Mouse (Mus musculus) thymus, adult 2 months (tissue): ENCODE results near the gene Fbxl12. TPM values are rescaled to one million over a fixed set of nuclear protein-coding genes. Genes with fewer than 3 reads are reported as not detected.
A peak's percentile ranks its signal among the peaks of the same experiment; 100 is the strongest.

Experiments used
- DNase-seq: peaks from one replicate; pipeline ENCODE4 v3.0.0; 2021
- H3K27ac ChIP-seq: fragments of 200-500 bp; 2 replicates; pipeline ENCODE4 v1.5.1; 2012; ENCODE audit warnings: low read length, control low read depth; ENCODE audit not compliant: control insufficient read depth, insufficient read depth
- H3K27me3 ChIP-seq: fragments of 200-500 bp; 2 replicates; pipeline ENCODE4 v1.6.1; 2012; ENCODE audit warnings: mild to moderate bottlenecking, low read length, moderate library complexity, mixed read lengths; ENCODE audit not compliant: control insufficient read depth, insufficient read depth
- H3K36me3 ChIP-seq: fragments of 200-500 bp; 2 replicates; pipeline ENCODE4 v1.6.1; 2012; ENCODE audit warnings: mild to moderate bottlenecking, low read length, moderate library complexity; ENCODE audit not compliant: control insufficient read depth, insufficient read depth
- H3K4me1 ChIP-seq: fragments of 200-500 bp; replicated peaks from 2 replicates; pipeline ENCODE4 v1.6.1; 2012; ENCODE audit warnings: low read length; ENCODE audit not compliant: control insufficient read depth, insufficient read depth
- H3K4me3 ChIP-seq: fragments of 200-500 bp; 2 replicates; pipeline ENCODE4 v1.5.1; 2012; ENCODE audit warnings: mild to moderate bottlenecking, low read length, control low read depth, moderate library complexity; ENCODE audit not compliant: control insufficient read depth, insufficient read depth
- CTCF ChIP-seq: fragments of 200-500 bp; IDR thresholded peaks from 2 replicates; pipeline ENCODE4 v1.5.1; 2012; ENCODE audit warnings: mild to moderate bottlenecking, control low read depth, low read length, moderate library complexity, borderline replicate concordance; ENCODE audit not compliant: control insufficient read depth, poor library complexity, insufficient read depth; ENCODE audit errors: extremely low read depth
- POLR2A ChIP-seq: fragments of 200-500 bp; IDR thresholded peaks from 2 replicates; pipeline ENCODE4 v1.6.1; 2012; ENCODE audit warnings: mild to moderate bottlenecking, low read length, control low read depth, moderate library complexity; ENCODE audit not compliant: control insufficient read depth, poor library complexity, insufficient read depth; ENCODE audit errors: extremely low read depth
- WGBS: fragments of 180-500 bp; shearing (Covaris S2); methylation state at CpG from one replicate; pipeline ENCODE4 v1.1.7; 2018; 5-methylcytosine and 5-hydroxymethylcytosine counted together
- polyA plus RNA-seq: library from polyadenylated mRNA; depleted of rRNA; stranded (reverse); fragments of >200 nt; gene quantifications from 2 replicates; pipeline ENCODE4 v1.2.3, GENCODE M21; 2012

The Fbxl12 gene
- polyA plus RNA-seq, 1 experiment = 560 TPM

GRCm38 (mm10) chr9:20666510-20667034, 22.0 kb upstream of the Fbxl12 start:
- H3K4me3 ChIP-seq = no peak overlapping the region
- DNase-seq = peak; percentile 52
- TF ChIP-seq CTCF (no peak), POLR2A (no peak)
- H3K27ac ChIP-seq = no peak overlapping the region
- WGBS = 9% methylated on average over 7 of the region's 7 CpGs
- peaks cover 12% of the 10 kb centered on the region for H3K4me1 ChIP-seq
- H3K27me3 ChIP-seq = no peaks in the 10 kb centered on the region
- peaks cover 22% of the 10 kb centered on the region for H3K36me3 ChIP-seq

- no peak overlapping the region for H3K27ac ChIP-seq
- no peaks in the 10 kb centered on the region for H3K27me3 ChIP-seq
- DNase-seq = no peak
- H3K36me3 ChIP-seq = peaks cover 22% of the 10 kb centered on the region
- no peak for TF ChIP-seq CTCF
- H3K4me3 ChIP-seq = no peak overlapping the region
- H3K4me1 ChIP-seq = peaks cover 12% of the 10 kb centered on the region
- 76% methylated on average over 8 of the region's 8 CpGs for WGBS
These were observed 21.4 kb upstream of the Fbxl12 start for GRCm38 (mm10) chr9:20665925-20666324.

DNA sequence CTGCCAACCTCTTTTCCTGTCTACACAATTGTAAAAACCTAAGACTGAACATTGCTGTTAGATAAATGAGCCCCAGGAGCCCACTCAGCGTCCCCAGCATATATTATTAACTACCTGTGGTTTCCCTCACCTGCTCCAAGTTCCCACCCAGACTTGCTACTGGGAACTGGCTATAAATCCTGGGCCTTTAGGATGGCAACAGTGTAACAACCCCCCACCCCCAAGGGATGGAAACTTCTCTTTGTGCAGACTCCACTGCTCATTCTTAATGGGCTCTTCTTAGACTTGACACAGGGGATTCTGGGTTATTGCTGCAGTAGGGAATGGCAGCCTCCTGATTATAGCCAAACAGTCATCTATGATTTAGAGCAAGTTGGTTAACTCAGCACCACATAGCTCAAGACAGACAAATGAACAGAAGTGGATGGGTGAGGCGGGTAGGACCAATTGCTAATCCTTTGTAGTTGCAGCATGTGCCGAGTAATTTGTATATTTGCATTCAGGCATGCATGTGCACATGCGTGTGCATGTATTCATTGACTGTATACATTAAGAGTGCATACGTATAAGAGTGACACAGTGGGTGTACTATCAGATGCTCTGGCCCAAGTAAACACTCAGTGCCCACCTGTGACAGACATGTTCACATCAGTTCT, 20.5 kb upstream of the Fbxl12 start:
- no peak overlapping the region for H3K27ac ChIP-seq
- H3K36me3 ChIP-seq = peaks cover 23% of the 10 kb centered on the region
- H3K4me1 ChIP-seq = peaks cover 12% of the 10 kb centered on the region
- DNase-seq = no peak
- no peak for TF ChIP-seq POLR2A
- 94% methylated on average over 5 of the region's 5 CpGs for WGBS
- no peak overlapping the region for H3K4me3 ChIP-seq
- H3K27me3 ChIP-seq = no peaks in the 10 kb centered on the region

DNA sequence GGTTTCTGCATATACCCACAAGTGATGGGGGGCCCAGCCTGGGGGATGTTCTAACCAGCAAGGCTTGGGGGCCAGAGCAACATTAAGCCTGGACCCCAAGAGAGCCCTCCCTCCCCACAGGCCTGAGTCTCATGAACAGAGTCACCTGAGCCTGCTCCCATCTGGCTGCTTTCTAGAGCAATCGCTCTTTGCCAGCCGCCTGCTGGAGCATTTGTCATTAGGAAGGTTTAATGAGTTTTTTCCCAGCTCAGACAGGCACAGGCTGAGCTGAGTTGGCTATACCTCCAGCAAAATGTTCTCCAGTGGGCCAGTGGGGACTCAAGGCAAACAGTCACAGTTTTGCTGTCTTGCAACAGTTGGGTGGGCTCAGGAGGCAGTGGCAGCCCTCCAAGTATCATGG, 19.8 kb upstream of the Fbxl12 start:
- TF ChIP-seq CTCF = no peak
- peaks cover 12% of the 10 kb centered on the region for H3K4me1 ChIP-seq
- DNase-seq = no peak
- 100% methylated on average over 2 of the region's 2 CpGs for WGBS
- H3K27me3 ChIP-seq = no peaks in the 10 kb centered on the region
- H3K36me3 ChIP-seq = peaks cover 28% of the 10 kb centered on the region
- no peak overlapping the region for H3K27ac ChIP-seq
- no peak overlapping the region for H3K4me3 ChIP-seq

DNA sequence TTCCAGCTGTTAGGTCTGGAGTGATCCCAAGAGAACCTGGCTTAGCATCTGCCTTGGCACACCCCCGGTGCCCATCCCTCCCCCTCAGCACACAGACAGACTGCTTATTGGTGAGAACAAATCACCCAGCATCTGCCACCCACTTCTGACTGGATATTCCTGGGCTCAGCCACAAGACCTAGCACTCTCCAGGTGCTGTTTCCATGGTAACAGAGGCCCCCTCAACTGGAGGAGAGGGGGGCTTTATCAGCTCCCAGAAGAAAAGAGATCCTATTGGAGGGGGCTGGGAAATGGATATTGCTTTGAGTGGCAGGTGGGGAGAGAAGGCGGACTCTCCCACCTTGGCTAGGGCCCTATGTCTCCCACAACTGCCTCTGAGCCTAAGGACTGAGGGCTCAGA, 19.4 kb upstream of the Fbxl12 start:
- H3K4me1 ChIP-seq = peaks cover 12% of the 10 kb centered on the region
- H3K27me3 ChIP-seq = no peaks in the 10 kb centered on the region
- H3K36me3 ChIP-seq = peaks cover 28% of the 10 kb centered on the region
- DNase-seq = no peak
- H3K27ac ChIP-seq = no peak overlapping the region
- no peak overlapping the region for H3K4me3 ChIP-seq
- 100% methylated on average over 2 of the region's 2 CpGs for WGBS
- no peak for TF ChIP-seq POLR2A
- no peak for TF ChIP-seq CTCF

DNA sequence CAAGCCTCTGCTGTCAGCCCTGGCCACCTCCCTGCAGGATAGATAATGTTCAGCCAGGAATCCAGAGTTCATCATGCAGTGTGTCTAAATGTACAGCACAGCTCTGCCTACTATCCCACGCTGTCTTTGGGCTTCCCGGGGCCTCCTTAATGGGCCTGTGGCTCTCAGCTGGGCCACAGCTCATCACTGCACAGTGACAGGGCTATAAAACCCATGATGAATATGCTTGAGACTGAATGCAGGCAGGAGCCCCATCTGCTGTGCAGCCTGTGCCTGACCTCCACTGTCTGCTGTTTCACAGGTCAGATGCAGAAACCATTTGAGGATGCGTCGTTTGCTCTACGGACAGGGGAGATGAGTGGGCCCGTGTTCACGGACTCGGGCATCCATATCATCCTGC, 18.3 kb upstream of the Fbxl12 start:
- Histone ChIP-seq H3K4me3 (no peak overlapping the region), H3K4me1 (peaks cover 12% of the 10 kb centered on the region), H3K27ac (no peak overlapping the region), H3K36me3 (peaks cover 28% of the 10 kb centered on the region), H3K27me3 (no peaks in the 10 kb centered on the region)
- 98% methylated on average over 8 of the region's 8 CpGs for WGBS
- TF ChIP-seq POLR2A (no peak), CTCF (no peak)
- no peak for DNase-seq

GRCm38 (mm10) chr9:20662325-20662724, 17.8 kb upstream of the Fbxl12 start:
- Histone ChIP-seq H3K4me3 (no peak overlapping the region), H3K27me3 (no peaks in the 10 kb centered on the region), H3K4me1 (peaks cover 12% of the 10 kb centered on the region), H3K36me3 (peaks cover 28% of the 10 kb centered on the region), H3K27ac (no peak overlapping the region)
- TF ChIP-seq POLR2A (no peak), CTCF (peak; percentile 92)
- WGBS = 63% methylated on average over 3 of the region's 3 CpGs
- DNase-seq = peak; percentile 72
